Mouse (Mus musculus): ENCODE results near the gene Ldlrad3.

Gene Ldlrad3

GRCm38 (mm10) chr2:102116521-102117401 is 69.4 kb downstream of the Ldlrad3 start:
- DNase-seq (ENCODE audit: low spot score in 2 of 2) = peak in 1 of 2 experiments; percentile 20

GRCm38 (mm10) chr2:102113801-102114200 is 72.4 kb downstream of the Ldlrad3 start:
- DNase-seq (ENCODE audit: low spot score in 2 of 2) = no peak

- no peak for DNase-seq (ENCODE audit: low spot score in 2 of 2)
Observed at GRCm38 (mm10) chr2:102113323-102113722, 72.9 kb downstream of the Ldlrad3 start.

- no peak for DNase-seq (ENCODE audit: low spot score in 2 of 2)
Observed at GRCm38 (mm10) chr2:102111906-102112499, 74.2 kb downstream of the Ldlrad3 start.

- no peak for DNase-seq (ENCODE audit: low spot score in 2 of 2)
Observed at GRCm38 (mm10) chr2:102110306-102110705, 75.9 kb downstream of the Ldlrad3 start.

GRCm38 (mm10) chr2:102107280-102107679 is 78.9 kb downstream of the Ldlrad3 start:
- no peak for DNase-seq (ENCODE audit: low spot score in 2 of 2)

GRCm38 (mm10) chr2:102106728-102107127 is 79.5 kb downstream of the Ldlrad3 start:
- no peak for DNase-seq (ENCODE audit: low spot score in 2 of 2)

GRCm38 (mm10) chr2:102105454-102105853 is 80.7 kb downstream of the Ldlrad3 start:
- no peak for DNase-seq (ENCODE audit: low spot score in 2 of 2)

- no peak for DNase-seq (ENCODE audit: low spot score in 2 of 2)
Observed at GRCm38 (mm10) chr2:102103955-102104354, 82.2 kb downstream of the Ldlrad3 start.

- no peak for DNase-seq (ENCODE audit: low spot score in 2 of 2)
Observed at GRCm38 (mm10) chr2:102100490-102100889, 85.7 kb downstream of the Ldlrad3 start.

- DNase-seq (ENCODE audit: low spot score in 2 of 2) = no peak
Observed at GRCm38 (mm10) chr2:102099702-102100450, 86.3 kb downstream of the Ldlrad3 start.

GRCm38 (mm10) chr2:102099261-102099660 is 86.9 kb downstream of the Ldlrad3 start:
- no peak for DNase-seq (ENCODE audit: low spot score in 2 of 2)

GRCm38 (mm10) chr2:102094773-102095172 is 91.4 kb downstream of the Ldlrad3 start:
- no peak for DNase-seq (ENCODE audit: low spot score in 2 of 2)

GRCm38 (mm10) chr2:102094281-102094680 is 91.9 kb downstream of the Ldlrad3 start:
- DNase-seq (ENCODE audit: low spot score in 2 of 2) = no peak

GRCm38 (mm10) chr2:102092579-102092978 is 93.6 kb downstream of the Ldlrad3 start:
- DNase-seq (ENCODE audit: low spot score in 2 of 2) = no peak

GRCm38 (mm10) chr2:102091516-102092350 is 94.5 kb downstream of the Ldlrad3 start:
- peak in 1 of 2 experiments; percentile 49 for DNase-seq (ENCODE audit: low spot score in 2 of 2)

GRCm38 (mm10) chr2:102087787-102088186 is 98.4 kb downstream of the Ldlrad3 start:
- no peak for DNase-seq (ENCODE audit: low spot score in 2 of 2)

- DNase-seq (ENCODE audit: low spot score in 2 of 2) = no peak
Observed at GRCm38 (mm10) chr2:102086583-102086982, 99.6 kb downstream of the Ldlrad3 start.

GRCm38 (mm10) chr2:102082782-102083181 is 103.4 kb downstream of the Ldlrad3 start:
- DNase-seq (ENCODE audit: low spot score in 2 of 2) = no peak

- DNase-seq (ENCODE audit: low spot score in 2 of 2) = peak; percentile 26 to 48
Observed at GRCm38 (mm10) chr2:102077554-102077953, 108.6 kb downstream of the Ldlrad3 start.

GRCm38 (mm10) chr2:102076237-102076636 is 109.9 kb downstream of the Ldlrad3 start:
- DNase-seq (ENCODE audit: low spot score in 2 of 2) = no peak

All from heart, adult 9 months (tissue).